Mouse (Mus musculus): ENCODE measurements around the gene Rapgef1.

- TF ChIP-seq TAL1 (IDR thresholded peaks at IDR 0.05; ENCODE audit: low read length) (no peak), GATA1 (IDR thresholded peaks at IDR 0.05; ENCODE audit: low read length) (no peak)
Measured at GRCm38 (mm10) chr2:29747188-29747782, 127.8 kb downstream of the Rapgef1 start.
